Mouse (Mus musculus) brain, adult 2 months (tissue): ENCODE data around the gene Rab8a.

Experiments
- DNase-seq: peaks from one replicate; pipeline ENCODE4 v3.0.0; 2011; ENCODE audit warnings: low read depth, low spot score

The Rab8a gene

GRCm38 (mm10) chr8:72211846-72212245, 50.8 kb downstream of the Rab8a start:
- DNase-seq: no peak

- peak; percentile 45 for DNase-seq
Measured at GRCm38 (mm10) chr8:72212751-72213150, 51.8 kb downstream of the Rab8a start, which contains the start of gene Cib3. Cib3 (minus strand) TSS chr8:72212837.

- DNase-seq: no peak
Measured at GRCm38 (mm10) chr8:72213536-72213935, 52.5 kb downstream of the Rab8a start, which contains the start of gene Gm11034. Gm11034 (minus strand) TSS chr8:72213636.

- DNase-seq: no peak
Measured at GRCm38 (mm10) chr8:72215060-72215459, 54.1 kb downstream of the Rab8a start.

- DNase-seq: no peak
Measured at GRCm38 (mm10) chr8:72215871-72216270, 54.9 kb downstream of the Rab8a start.

- no peak for DNase-seq
Measured at GRCm38 (mm10) chr8:72218781-72219540, 58.0 kb downstream of the Rab8a start.

GRCm38 (mm10) chr8:72219541-72220363, 58.8 kb downstream of the Rab8a start, which contains the start of gene Fam32a:
Fam32a (plus strand) TSS chr8:72219730.
- DNase-seq: peak; percentile 99

GRCm38 (mm10) chr8:72220758-72221157, 59.8 kb downstream of the Rab8a start:
- DNase-seq: no peak

- no peak for DNase-seq
Measured at GRCm38 (mm10) chr8:72222656-72223055, 61.7 kb downstream of the Rab8a start.
